Mouse (Mus musculus): ENCODE measurements around the gene Ephb6.

The Ephb6 gene

DNA sequence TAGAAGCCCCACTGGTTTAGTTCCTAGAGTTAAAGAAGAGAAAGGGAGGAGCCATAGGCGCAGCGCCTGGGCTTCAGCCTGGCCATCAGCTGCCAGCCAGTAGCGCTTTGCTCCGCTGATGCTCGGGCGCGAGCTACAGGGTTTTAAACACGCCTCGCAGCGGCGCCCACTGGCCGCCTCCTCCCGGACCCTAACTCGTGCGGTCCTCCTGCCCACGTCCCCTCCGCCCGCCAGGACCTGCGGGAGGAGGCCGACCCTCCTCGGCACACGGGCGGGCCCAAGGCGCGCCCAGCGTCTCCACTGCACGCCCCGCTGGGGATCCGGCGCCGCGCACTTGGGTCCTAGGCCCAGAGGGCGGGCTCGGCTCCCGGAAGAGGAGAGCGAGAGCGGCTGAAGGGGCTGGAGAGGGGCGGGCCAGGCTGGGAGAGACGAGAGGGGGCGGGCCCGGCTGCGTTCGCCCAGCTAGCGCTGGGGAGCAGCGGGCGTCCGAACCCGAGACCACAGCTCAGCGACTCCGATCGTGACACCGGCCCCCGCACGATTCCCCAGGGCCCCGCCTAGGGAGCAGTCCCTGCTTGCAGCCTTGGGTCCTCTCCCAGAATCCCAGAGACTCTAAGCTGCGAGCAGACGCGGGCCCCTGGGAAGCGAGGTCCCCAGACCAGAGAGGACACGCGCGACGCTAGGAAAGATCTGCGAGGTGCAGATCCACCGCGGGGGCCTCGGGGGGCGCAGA lies at the start of gene Ephb6:
Gene Ephb6, plus strand, starts transcription at position 422 of the 733 bp plus-strand sequence.
- in situ Hi-C loops (cut with MboI, MseI), result loop anchor here (10.0 kb wide), 1 partner anchor 660 kb away; the partner anchor contains the start of genes Casp2 and Tmem139

DNA sequence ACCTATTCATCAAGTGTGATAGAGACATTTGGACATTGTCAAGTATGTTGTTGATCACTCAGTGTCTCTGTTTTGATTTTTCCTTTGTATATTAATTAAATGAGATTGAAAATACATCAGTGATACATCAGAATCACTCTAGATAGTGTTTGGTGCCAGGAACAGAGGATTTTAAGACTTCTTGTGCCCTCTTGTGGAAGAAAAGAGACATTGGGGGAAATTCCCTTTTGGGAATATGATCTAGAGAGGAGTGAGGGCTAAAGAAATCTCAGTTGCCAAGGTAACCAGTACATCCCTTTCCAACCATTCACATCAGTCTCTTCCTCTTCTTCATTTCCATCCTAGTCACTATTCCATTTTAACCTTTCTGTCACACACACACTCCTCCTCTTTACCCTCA lies 48.9 kb upstream of the Ephb6 start:
- in situ Hi-C loops (cut with MboI, MseI), result loop anchor here (5.0 to 25.0 kb wide), 4 partner anchors 439 to 1094 kb away; partner anchors contain the start of gene Ssbp1

DNA sequence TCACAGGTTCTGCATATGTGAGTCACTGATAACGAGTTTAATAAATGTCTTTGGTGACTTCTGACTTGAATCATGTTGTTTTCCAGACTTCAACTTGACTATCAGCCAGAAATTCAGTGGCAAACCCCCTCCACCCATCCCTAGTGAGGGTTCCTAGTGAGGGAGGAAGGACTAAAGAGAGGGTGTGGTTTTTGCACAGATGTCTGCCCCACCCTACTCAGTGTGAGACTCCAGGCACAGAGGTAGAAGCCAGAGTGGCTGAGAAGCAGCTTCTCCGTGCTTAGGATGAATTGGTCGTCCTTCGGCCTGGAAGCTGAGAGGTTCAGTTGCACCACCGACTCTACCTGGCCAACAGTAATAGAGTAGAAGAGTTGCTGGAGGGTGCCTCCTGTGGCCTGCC lies 47.8 kb upstream of the Ephb6 start:
- in situ Hi-C loops (cut with MboI, MseI), result loop anchor here (5.0 to 25.0 kb wide), 4 partner anchors 440 to 1095 kb away; partner anchors contain the start of gene Ssbp1

DNA sequence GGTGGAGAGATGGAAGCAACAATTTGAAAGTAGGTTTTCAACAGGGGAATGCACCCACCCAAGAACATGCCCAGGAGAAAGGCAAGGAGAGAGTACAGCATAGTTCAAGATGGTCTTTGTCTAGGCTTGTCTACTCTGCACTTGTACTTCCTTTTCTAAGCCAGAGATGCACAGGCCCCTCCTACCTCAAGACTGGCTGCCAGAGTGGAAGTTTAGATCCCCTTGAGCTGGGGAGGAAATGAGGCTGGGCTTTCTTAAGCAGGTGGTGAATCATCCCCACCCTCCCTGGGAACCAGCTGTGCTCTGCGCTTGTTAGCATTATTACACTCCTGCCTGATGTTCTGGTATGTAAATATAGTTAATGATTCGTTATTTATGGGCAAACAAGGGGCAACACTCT lies 47.0 kb upstream of the Ephb6 start:
- in situ Hi-C loops (cut with MboI, MseI), result loop anchor here (5.0 to 25.0 kb wide), 4 partner anchors 441 to 1096 kb away; partner anchors contain the start of gene Ssbp1

DNA sequence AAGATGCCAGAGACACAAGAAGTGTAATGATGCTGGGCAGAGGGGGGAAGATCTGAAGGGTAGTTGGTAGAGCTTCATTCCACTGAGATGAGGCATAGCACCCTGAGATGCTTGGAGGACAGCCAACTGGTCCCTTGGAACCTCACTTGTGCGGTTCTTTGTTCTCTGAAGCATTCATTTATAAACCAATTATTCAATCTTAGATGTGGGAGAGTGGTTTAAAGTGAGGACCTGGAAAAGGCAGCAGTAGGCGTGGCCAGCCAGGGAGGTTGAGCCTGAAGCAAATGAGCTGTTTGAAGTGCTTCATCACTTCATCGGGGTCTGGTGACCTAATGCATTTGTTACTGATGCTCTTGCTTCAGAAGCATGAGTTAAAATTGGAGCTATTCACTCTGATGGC lies 46.0 kb upstream of the Ephb6 start:
- in situ Hi-C loops (cut with MboI, MseI), result loop anchor here (5.0 to 25.0 kb wide), 4 partner anchors 442 to 1097 kb away; partner anchors contain the start of gene Ssbp1

DNA sequence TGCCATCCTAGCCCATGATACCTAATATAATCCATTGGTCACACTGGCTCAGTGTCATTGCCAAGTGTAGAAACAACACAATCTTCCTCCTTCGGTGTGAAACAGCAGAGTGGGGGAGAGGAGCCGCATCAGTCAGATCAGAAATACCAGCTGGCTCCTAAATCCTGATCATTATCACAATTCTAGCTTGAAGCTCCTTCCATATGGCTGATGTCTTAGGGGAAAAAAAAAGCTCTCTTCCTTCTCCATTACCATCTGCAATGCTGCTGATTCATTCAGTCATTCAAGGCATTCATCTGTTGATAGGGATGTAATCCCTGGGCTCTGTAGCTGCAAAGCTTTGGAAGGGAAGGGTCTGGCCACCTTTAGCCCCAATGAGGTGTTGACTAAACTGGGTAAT lies 45.0 kb upstream of the Ephb6 start:
- in situ Hi-C loops (cut with MboI, MseI), result loop anchor here (25.0 kb wide), 1 partner anchor 1098 kb away; the partner anchor contains the start of gene Ssbp1

DNA sequence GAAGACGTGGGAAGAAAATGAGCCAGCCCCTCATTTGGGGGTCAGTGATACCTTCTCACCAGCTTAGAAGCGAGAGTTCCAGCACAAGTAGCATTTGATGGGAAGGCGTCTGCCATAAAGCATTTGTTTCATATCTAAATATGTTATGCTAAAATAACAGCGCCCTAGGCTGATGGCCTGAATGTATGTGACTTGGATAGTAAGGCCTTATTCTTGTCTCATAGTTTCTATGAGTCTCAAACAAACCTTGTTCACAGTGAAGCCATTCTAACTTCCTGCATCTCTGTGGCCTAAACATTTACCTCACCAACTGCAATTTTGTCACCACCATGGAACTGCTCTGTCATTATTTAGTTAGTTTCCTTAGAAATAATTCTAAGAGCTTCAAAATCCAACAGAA lies 42.7 kb upstream of the Ephb6 start:
- in situ Hi-C loops (cut with MboI, MseI), result loop anchor here (25.0 kb wide), 1 partner anchor 1100 kb away; the partner anchor contains the start of gene Ssbp1

DNA sequence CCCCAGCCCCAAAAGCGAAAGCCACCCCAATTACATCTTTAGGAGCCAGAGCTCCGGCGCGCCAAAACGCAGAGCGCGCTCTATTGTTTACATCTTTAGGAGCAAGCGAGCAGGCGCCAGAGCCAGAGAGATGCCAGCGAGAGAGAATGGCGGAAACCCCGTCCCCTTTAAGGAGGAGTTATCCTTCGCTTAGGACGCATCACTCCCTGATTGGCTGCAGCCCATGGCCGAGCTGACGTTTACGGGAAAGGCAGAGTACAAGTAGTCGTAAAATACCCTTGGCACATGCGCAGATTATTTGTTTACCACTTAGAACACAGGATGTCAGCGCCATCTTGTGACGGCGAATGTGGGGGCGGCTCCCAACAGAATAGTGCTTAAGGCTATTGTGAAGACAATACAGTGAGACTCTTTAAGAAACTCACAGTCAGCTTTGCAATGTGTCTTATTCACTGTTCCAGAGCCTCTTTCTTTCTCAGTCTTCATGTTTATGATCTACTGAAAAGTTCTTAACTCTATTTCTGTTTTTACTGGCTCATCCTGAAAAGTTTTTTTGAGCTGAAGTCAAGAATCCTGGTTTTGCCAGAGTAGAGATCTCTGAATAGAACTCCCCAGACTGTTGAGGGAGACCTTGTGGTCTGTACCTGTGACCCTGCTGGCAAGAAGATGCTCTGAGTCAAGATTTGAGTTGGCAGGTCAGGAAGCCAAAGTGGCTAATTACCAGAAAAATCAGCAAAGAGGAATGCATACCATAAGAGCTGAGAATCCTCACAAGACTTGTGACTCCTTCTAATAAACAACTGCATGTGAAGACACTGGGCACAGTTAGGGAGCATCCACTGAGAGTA lies 42.0 kb upstream of the Ephb6 start:
- in situ Hi-C loops (cut with MboI, MseI), result loop anchor here (25.0 kb wide), 1 partner anchor 1101 kb away; the partner anchor contains the start of gene Ssbp1

DNA sequence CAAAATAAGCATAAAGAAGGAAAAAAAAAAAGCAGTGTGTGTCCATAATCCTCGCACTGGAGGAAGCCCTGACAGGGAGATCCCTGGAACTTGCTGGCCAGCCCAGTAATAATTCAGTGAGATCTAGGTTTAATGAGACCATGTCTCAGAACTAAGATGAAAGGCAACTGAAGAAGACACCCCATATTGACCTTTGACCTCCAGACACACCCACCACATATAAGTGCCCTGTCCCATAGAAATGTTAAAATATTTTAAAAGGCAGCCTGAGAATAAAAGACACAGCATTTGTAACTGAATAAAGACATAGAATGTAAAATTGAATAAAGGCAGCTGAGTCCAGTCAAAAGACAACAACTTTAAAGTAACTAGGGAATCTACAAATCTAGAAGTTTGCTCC lies 40.0 kb upstream of the Ephb6 start:
- in situ Hi-C loops (cut with MboI, MseI), result loop anchor here (25.0 kb wide), 1 partner anchor 1103 kb away; the partner anchor contains the start of gene Ssbp1

DNA sequence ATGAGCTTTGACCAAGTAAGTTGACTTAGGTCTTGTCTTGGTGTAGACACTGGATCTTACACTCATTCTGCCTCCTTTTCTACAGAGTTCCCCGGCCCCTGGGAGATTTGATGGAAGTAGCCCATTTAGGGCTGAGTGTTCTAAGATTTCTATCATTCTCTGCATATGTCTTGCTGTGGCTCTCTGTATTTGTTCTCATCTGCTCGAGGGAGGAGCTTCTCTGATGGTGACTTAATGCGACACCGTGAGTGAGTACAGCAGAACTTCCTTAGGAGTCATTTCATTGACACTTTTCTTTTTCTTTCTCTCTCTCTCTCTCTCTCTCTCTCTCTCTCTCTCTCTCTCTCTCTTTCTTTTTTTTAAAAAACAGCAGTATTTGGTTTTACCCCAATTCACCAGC lies 38.3 kb upstream of the Ephb6 start:
- in situ Hi-C loops (cut with MboI, MseI), result loop anchor here (25.0 kb wide), 1 partner anchor 1105 kb away; the partner anchor contains the start of gene Ssbp1

DNA sequence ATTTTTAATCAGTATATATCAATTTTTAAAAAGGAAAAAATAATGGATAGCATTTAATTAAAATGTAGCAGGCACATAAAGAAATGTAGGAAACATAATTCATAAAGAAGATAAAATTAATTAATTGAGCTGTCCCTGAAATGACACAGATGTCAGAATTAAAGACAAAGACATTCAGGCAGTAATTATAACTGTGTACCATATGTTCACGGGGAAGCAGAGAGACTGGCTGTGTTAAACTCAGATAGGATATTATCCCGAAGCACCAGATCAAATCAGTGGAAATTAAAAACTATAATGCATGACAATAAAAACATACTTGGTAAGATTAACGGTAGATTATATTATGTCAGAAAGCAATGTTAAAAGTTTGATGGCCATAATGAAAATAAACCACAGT lies 36.2 kb upstream of the Ephb6 start:
- in situ Hi-C loops (cut with MboI, MseI), result loop anchor here (25.0 kb wide), 1 partner anchor 1107 kb away; the partner anchor contains the start of gene Ssbp1

DNA sequence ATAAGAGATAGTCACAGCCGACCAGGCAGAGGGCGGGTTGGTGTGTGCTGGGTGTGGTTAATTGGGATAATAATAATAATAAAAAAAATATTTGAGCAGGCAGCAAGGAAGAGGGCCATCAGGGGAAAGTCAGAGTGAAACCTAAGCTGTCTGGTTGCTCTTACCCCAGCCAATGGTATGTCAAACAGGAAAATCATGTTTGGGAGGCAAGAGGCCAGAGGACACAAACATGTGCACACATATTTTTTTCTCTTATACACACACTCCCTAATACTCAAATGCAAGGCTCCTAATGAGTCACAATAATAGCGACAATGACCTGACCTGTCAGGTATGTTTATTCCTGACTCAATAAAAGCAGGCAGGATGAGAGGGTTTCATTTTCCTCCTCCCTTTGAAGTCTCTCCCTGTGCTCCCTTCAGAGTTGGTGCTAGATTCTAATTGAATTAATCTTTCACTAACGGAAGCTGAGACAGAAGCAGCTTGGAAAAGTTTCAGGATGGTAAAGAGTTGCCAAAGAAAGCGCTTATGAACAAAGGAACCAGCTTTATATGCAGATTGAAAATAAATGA lies 28.7 kb upstream of the Ephb6 start:
- in situ Hi-C loops (cut with MboI, MseI), result no loop called here

DNA sequence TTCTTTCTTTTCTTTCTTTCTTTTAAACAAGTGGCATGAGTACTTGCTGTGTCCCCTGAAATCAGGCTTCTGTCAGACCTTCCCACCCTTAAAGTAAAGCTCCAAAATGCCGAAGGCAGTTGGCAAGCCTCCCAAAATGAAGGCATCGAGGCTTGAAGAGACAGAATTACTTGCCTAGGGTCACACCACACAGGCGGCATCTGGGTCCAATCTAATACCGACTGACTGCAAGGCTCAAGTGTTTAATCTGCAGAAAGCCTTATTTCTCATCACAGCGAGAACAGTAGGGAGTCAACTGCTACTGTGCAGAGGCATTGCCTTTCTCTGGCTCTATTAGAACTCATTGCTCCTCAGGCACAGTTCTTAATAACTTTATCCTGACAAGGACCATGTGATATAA lies 28.0 kb upstream of the Ephb6 start:
- in situ Hi-C loops (cut with MboI, MseI), result no loop called here

DNA sequence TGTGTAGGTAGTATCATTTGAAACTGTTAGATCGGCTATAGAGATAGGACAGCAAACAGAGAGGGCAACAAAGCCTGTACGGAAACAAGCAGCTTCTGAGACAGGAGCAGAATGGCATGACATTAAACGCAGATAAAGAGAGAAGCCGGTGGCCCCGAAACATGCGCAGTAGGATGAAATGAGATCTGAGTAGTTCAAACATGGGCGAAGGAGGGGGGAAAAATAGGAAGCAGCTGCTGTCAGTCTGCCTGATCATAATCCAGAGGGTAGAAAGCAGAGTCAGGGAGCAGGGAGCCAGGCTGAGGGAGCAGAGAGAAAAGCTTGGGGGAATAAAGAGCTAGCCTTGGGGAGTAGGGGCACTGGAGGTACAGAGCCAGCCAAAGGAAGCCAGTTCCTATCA lies 24.0 kb upstream of the Ephb6 start:
- in situ Hi-C loops (cut with MboI, MseI), result no loop called here

DNA sequence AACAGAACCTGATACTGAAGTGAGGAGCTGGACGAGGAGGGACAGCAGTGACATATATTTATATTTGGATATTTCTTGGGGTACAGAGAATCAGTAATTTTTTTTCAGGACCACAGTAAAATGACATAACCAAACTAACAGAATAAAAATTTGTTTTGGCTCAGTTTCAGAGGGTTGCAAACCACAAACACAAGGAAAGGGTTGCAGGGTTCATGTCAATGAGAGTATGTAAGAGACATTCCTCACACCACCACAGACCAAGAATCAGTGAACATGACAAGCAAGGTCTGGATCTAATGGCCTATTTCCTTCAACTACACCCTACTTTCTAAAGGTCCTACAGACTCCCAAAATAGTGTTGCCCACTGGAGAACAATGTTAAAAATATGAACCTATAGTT lies 23.1 kb upstream of the Ephb6 start:
- in situ Hi-C loops (cut with MboI, MseI), result no loop called here

DNA sequence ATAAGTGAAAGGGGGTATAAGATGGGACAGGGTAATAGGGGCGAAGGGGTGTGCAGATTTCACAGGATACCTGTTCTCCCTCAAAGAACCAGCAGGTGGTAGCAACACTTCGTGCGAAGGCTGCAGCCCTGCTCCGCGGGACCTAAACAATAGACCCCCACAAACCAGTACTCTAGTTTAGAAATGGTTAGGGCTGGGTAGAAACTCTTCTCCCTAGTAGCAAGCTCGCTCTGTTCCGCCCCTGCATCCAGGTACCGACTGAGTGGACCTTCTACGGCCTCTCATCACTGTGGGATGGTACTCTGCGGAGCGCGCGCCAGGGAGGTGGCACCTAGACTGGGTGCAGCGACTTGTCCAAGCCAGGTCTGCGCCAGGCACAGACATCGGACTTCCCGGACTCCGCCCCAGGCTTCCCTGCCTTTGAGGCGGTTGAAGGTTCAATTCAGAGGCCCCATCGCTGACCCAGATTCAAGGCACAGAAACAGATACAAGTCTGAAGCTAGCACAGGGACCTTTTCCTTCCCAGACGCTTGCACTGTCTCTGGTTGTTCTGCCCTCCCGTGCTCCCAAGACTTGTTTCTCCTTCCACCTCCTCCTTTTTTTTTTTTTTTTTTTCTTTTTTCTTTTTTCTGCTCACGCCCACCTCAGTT lies 756 bp upstream of the Ephb6 start:
- in situ Hi-C loops (cut with MboI, MseI), result loop anchor here (10.0 kb wide), 1 partner anchor 660 kb away; the partner anchor contains the start of genes Casp2 and Tmem139

DNA sequence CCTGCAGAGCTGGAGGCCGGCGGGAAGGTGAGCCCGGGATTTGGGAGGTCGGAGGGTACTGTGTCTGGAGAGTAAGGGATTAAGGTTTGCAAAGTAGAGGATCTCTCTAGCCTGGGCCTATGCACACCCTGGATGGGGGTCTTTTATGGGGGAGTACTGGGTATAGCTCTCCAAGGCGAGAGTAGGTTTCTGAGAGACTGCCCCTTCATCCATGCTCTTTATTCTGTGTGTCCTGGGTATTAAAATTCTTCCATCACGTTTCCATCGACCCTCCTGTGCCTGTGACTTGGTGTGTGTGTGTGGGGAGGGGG lies 467 bp downstream of the Ephb6 start:
- in situ Hi-C loops (cut with MboI, MseI), result loop anchor here (10.0 kb wide), 1 partner anchor 659 kb away; the partner anchor contains the start of genes Casp2 and Tmem139

DNA sequence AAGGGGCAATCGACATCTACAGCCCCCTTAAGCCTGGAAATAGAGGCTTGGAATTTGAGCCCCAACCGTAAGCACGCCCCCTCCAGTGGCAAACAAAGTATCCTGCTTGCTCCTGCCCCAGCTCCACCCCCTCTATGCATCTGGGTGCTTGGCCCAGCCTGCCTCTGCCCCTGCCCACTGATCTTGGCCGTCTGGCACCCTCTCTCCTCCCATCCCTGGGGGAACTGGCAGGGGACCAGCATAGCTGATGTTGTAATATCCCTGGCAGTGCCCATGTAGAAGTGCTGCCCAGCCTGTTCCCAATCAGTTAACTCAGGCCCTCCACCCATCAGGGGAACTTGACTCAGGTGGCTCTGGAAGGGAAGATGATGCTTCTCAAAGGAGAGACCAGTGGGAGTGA lies 932 bp downstream of the Ephb6 start:
- in situ Hi-C loops (cut with MboI, MseI), result loop anchor here (10.0 kb wide), 1 partner anchor 659 kb away; the partner anchor contains the start of genes Casp2 and Tmem139

DNA sequence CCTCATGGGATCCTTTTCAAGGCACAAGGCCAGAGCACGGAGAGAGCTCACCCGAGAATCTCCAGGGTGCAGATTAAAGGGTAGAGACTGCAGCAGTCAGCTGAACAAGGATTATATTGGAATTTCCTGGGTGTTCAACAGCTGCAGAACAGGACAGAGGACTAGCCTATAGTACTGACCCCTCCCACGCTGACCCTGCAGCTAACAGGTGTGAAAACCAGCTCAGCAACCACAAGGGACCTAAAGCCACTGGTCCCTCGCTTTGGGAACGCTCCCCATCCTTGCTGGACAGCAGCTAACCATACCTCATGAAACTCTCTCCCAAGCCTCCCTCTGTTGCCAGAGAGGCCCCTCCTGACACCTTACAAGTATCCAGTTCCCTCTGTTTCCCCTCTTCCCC lies 2.4 kb downstream of the Ephb6 start:
- in situ Hi-C loops (cut with MboI, MseI), result loop anchor here (10.0 kb wide), 1 partner anchor 657 kb away; the partner anchor contains the start of genes Casp2 and Tmem139

DNA sequence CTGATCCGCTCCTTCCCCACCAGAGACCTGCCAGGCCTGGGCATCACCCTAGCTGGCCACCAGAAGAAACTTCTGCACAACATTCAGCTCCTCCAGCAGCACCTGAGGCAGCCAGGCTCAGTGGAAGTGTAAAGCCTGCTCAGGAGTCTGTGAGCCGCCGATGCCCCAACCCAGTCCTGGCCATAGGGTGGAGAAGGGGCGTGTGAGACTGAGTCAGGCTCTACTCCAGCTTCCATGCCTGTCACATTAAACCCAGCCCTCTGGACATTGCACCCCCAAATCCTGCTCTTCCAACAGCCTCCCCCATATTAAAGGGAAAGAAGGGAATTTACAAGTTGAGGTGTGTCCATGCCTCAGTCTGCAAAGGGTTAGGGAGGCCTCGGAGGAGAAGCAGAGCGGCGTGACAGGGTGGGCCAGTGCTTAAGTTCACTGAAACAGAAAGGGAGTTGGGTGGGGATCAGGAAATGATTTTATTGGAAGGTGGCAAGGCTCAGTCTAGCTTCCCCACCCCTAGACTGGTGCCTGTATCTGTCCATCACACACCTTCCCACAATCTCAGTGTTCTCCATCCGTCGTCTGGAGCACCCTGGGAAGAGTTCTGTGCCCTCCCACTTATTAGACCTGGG lies 15.0 kb downstream of the Ephb6 start:
- in situ Hi-C loops (cut with MboI, MseI), result no loop called here
